Mouse (Mus musculus) splenic B cell, adult 2 months (primary cell): ENCODE data around the gene Alyref2.
"Not testable (repeated sequence)": the region's sequence is repeated elsewhere in the genome, so short reads cannot be mapped to it uniquely, and the experiment has no call there.

Experiments
- DNase-seq: peaks from one replicate; pipeline ENCODE4 v3.0.0-alpha.2; 2011; ENCODE audit warnings: low read depth, low spot score
- H3K27me3 ChIP-seq: 2 replicates; pipeline ENCODE4 v1.6.1; 2012; ENCODE audit warnings: mild to moderate bottlenecking, low read length, moderate library complexity, mixed read lengths; ENCODE audit not compliant: control insufficient read depth, poor library complexity, insufficient read depth, severe bottlenecking
- H3K36me3 ChIP-seq: 2 replicates; pipeline ENCODE4 v1.6.1; 2012; ENCODE audit warnings: mild to moderate bottlenecking, low read length, moderate library complexity, mixed read lengths; ENCODE audit not compliant: control insufficient read depth, poor library complexity, insufficient read depth, severe bottlenecking

Gene Alyref2

GRCm38 (mm10) chr1:171503250-171503591 is at the start of gene Alyref2:
Alyref2 (plus strand) TSS chr1:171503478.
- H3K27me3 ChIP-seq, result no peaks in the 10 kb centered on the region

GRCm38 (mm10) chr1:171454926-171455325 is 48.4 kb upstream of the Alyref2 start:
- no peaks in the 10 kb centered on the region for H3K36me3 ChIP-seq
- no peak for DNase-seq
- no peaks in the 10 kb centered on the region for H3K27me3 ChIP-seq

More at GRCm38 (mm10) chr1:171503250-171503591, at the start of gene Alyref2:
- H3K36me3 ChIP-seq, result no peaks in the 10 kb centered on the region
- peak; percentile 97 for DNase-seq

- no peak for DNase-seq
- Histone ChIP-seq H3K36me3 (no peaks in the 10 kb centered on the region), H3K27me3 (no peaks in the 10 kb centered on the region)
Observed at GRCm38 (mm10) chr1:171457568-171457967, 45.7 kb upstream of the Alyref2 start.

- Histone ChIP-seq H3K27me3 (no peaks in the 10 kb centered on the region), H3K36me3 (no peaks in the 10 kb centered on the region)
- DNase-seq, result no peak
Observed at GRCm38 (mm10) chr1:171459791-171460190, 43.5 kb upstream of the Alyref2 start.

GRCm38 (mm10) chr1:171460551-171461503 is 42.5 kb upstream of the Alyref2 start:
- H3K27me3 ChIP-seq, result no peaks in the 10 kb centered on the region
- no peak for DNase-seq
- H3K36me3 ChIP-seq, result no peaks in the 10 kb centered on the region

GRCm38 (mm10) chr1:171463133-171463532 is 40.1 kb upstream of the Alyref2 start:
- Histone ChIP-seq H3K27me3 (no peaks in the 10 kb centered on the region), H3K36me3 (no peaks in the 10 kb centered on the region)
- DNase-seq, result no peak

- Histone ChIP-seq H3K27me3 (no peaks in the 10 kb centered on the region), H3K36me3 (no peaks in the 10 kb centered on the region)
- peak; percentile 27 for DNase-seq
Observed at GRCm38 (mm10) chr1:171465749-171466412, 37.4 kb upstream of the Alyref2 start.

GRCm38 (mm10) chr1:171466565-171466964 is 36.7 kb upstream of the Alyref2 start:
- Histone ChIP-seq H3K36me3 (no peaks in the 10 kb centered on the region), H3K27me3 (no peaks in the 10 kb centered on the region)
- DNase-seq, result peak; percentile 42

- DNase-seq, result no peak
- Histone ChIP-seq H3K27me3 (no peaks in the 10 kb centered on the region), H3K36me3 (no peaks in the 10 kb centered on the region)
Observed at GRCm38 (mm10) chr1:171469678-171470077, 33.6 kb upstream of the Alyref2 start.

GRCm38 (mm10) chr1:171470371-171470871 is 32.9 kb upstream of the Alyref2 start:
- no peaks in the 10 kb centered on the region for H3K27me3 ChIP-seq
- peak; percentile 87 for DNase-seq
- H3K36me3 ChIP-seq, result no peaks in the 10 kb centered on the region

GRCm38 (mm10) chr1:171470896-171471295 is 32.4 kb upstream of the Alyref2 start:
- no peaks in the 10 kb centered on the region for H3K27me3 ChIP-seq
- no peak for DNase-seq
- no peaks in the 10 kb centered on the region for H3K36me3 ChIP-seq

- no peaks in the 10 kb centered on the region for H3K27me3 ChIP-seq
- DNase-seq, result no peak
- no peaks in the 10 kb centered on the region for H3K36me3 ChIP-seq
Observed at GRCm38 (mm10) chr1:171471452-171471851, 31.8 kb upstream of the Alyref2 start.

GRCm38 (mm10) chr1:171471941-171472340 is 31.3 kb upstream of the Alyref2 start:
- DNase-seq, H3K27me3 ChIP-seq, H3K36me3 ChIP-seq: not testable (repeated sequence)

GRCm38 (mm10) chr1:171473506-171473905 is 29.8 kb upstream of the Alyref2 start:
- no peak for DNase-seq
- no peaks in the 10 kb centered on the region for H3K27me3 ChIP-seq
- no peaks in the 10 kb centered on the region for H3K36me3 ChIP-seq
